Mouse (Mus musculus) cerebellum, postnatal 4 days (tissue): ENCODE measurements around the gene Gm10112.

Experiments
- DNase-seq, 2 experiments: peaks; one replicate each; pipeline ENCODE4 v3.0.0; 2022; ENCODE audit warnings: low spot score in 2 of 2, mixed read lengths in 1 of 2

Gene Gm10112

GRCm38 (mm10) chrX:111168040-111168439 is at the start of gene Gm10112:
Gene Gm10112, plus strand, starts transcription at chrX:111168340.
- DNase-seq, result no peak

DNA sequence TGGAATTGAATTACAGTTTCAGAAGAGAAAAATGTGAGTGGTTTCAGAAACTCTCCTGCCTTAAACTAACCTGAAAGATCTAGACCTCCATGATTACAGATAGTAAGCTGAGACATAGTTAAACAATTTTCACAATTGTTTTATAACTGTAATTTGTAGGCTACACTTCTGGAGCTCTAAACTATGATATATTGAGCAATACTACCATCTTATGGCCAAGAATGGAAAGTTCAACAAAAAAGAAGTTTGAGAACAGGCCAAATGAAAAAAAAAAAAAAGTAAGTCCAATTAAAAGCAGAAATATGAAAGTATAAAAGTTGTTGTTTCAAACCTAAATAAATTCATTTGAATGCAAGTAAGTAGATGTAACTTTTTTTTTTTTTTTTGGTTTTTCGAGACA is 21.4 kb downstream of the Gm10112 start:
- no peak for DNase-seq

- no peak for DNase-seq
Measured at GRCm38 (mm10) chrX:111196376-111196775, 28.2 kb downstream of the Gm10112 start.

- peak in 1 of 2 experiments; percentile 57 for DNase-seq
Measured at GRCm38 (mm10) chrX:111210225-111210624, 42.1 kb downstream of the Gm10112 start.
